In the genomic region with DNA sequence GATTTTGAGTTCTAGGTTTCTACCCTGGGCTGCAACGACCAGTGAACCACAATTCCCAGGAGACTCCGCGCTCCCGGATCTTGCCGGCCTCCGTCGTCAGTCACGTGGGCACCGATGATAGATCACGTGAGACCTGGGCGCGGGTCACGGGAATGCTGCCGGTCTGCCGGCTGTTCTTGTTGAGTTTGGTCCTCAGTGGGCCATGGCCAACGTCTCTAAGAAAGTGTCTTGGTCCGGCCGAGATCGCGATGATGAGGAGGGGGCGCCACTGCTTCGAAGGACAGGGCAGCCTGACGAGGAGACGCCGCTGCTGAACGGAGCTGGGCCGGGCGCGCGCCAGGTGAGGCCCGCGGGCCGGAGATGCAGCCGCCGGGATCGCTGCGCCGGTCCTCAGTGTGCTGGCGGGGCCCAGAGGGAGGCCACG, we compare ENCODE assay signal across 8 mouse cellular contexts. TPM values are rescaled to one million over a fixed set of nuclear protein-coding genes. Genes with fewer than 3 reads are reported as not detected.
DNase-seq lines count a peak whose midpoint lies in the region; ATAC-seq lines count a peak whose summit lies in the region.

Clcn7 (plus strand) TSS at position 117 of the 424 bp plus-strand sequence.

- H3K27me3 ChIP-seq in megakaryocyte, embryonic 14.5 days (replicated peaks): peaks cover 2% of the 10 kb centered on the region

- DNase-seq in ZHBTc4 (ENCODE audit: low read depth, low spot score): peak; percentile 95
- peak; percentile 87 to 91 for DNase-seq in gastrocnemius, adult 8-10 months (ENCODE audit: low spot score in 2 of 2)
- peak; percentile 83 for DNase-seq in hindlimb bud, embryonic 11.5 days (ENCODE audit: extremely low spot score, low read depth, low spot score)
- peak; percentile 91 to 93 for DNase-seq in left cerebral cortex, adult 8-10 months (ENCODE audit: low spot score in 2 of 2)
- DNase-seq in right cerebral cortex, postnatal 10 days (ENCODE audit: low spot score in 2 of 2): peak; percentile 96 to 97
- DNase-seq in urinary bladder, postnatal 25 days (ENCODE audit: low spot score): peak; percentile 88

- peak within 1 kb of the TSS; percentile 96 for H3K4me3 ChIP-seq in megakaryocyte, embryonic 14.5 days (replicated peaks)

- H3K9me3 ChIP-seq in megakaryocyte, embryonic 14.5 days: no peaks in the 10 kb centered on the region

- peaks cover 20% of the 10 kb centered on the region for H3K36me3 ChIP-seq in megakaryocyte, embryonic 14.5 days (replicated peaks; ENCODE audit: low read length)

- H3K4me1 ChIP-seq in megakaryocyte, embryonic 14.5 days: peaks cover 40% of the 10 kb centered on the region

- ATAC-seq in common myeloid progenitor, adult 5-6 weeks (replicated peaks; ENCODE audit: low read depth, poor library complexity, severe bottlenecking): peak; percentile 93

RNA-seq across cellular contexts. Expression of gene Clcn7, which starts in this region (rescaled TPM):
- total RNA-seq in common myeloid progenitor, adult 5-6 weeks (2017): 4.1 and 7.3 TPM in 2 replicates
- total RNA-seq in gastrocnemius, adult 8-10 months (2022): 10 to 100 TPM; 13.0 to 18.3 (median 16.0) TPM
- 10 to 100 TPM; 50.0 to 54.5 (median 51.1) TPM for total RNA-seq in left cerebral cortex, adult 8-10 months (2022)
- polyA plus RNA-seq in megakaryocyte, embryonic 14.5 days (2012; ENCODE audit: insufficient read depth, low replicate concordance): 17.8 and 22.0 TPM in 2 replicates

Comparison
In these comparisons a context has a peak if more than half of its experiments do, and no peak if none do; other contexts are left out.
1. Peak in every context shown above with its lines: DNase-seq, ATAC-seq and H3K4me3 ChIP-seq.